Mouse (Mus musculus) adrenal gland, adult (tissue): ENCODE data around the gene Vwa1.
A peak's percentile ranks its signal among the peaks of the same experiment; 100 is the strongest.
"Not testable (repeated sequence)": the region's sequence is repeated elsewhere in the genome, so short reads cannot be mapped to it uniquely, and the experiment has no call there.

Experiments used
- DNase-seq, 2 experiments: peaks; one replicate each; pipeline ENCODE4 v3.0.0; 2022 to 2023; ENCODE audit warnings: low spot score in 1 of 2; ENCODE audit not compliant: inconsistent age in 2 of 2

Gene Vwa1

DNA sequence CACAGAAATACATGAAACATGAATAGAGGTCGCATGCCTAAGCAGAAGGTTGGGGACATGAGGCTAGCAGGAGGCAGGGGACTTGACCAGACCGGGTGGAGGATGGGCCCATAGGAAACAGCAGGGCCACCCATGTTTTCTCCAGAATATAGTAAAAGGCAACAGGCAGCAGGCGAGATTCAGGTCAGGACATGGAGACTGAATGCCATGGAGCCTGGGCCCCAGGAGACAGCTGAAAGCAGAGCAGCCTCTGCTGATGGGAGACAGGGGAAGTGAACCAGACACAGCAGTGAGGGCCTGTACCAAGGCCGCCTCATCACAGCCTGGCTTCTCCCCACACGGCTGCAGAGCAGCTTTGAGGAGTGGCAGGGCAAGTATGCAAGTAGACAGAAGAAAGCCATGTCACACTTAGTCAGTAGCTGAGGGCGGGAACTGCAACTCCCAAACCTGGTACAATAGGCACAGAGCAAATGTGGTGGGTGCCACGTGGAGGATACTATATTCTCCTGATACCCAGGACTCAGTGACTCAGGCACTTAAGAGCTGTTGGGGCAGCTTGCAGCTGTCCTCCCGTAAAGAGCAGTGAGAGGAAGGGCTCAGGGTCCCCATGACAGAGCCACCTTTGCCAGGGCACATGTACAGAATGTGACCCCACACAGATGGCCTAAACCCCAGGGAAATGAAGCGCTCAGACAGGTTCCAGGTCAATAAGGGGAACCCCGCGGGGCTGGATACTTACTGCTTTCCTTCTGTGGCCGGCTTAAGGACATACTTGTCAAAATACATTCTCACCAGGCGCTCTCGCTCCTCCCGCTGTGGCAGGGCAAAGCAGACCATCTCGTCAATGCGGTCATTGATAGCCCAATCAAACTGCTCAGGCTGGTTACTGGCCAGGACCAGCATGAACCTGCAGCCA is 27.7 kb downstream of the Vwa1 start:
- DNase-seq, result peak in 1 of 2 experiments; percentile 23

DNA sequence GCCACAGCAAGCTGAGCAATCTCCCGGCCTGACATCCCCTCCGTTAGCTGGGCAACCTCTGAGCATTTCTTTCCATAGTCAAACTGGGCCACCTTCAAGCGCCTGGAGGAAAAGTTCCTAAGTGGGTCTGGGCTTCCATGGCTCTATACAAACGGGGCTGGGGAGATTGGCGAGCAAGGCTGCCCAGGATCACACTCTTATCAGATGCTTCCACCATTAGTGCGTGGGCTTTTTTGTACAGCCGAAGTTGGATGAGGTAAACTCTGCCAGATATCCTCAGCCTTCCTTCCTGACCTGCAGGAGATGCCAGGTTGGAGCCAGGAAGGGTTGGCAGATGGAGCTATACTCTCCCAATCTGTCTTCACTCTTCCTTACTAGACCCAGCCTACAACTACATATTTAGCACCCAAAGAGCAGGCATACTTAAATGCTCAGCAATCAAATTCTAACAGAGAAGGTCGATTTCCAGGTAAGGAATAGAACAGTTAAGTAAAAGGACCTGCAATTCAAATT is 28.4 kb downstream of the Vwa1 start:
- DNase-seq, result no peak

DNA sequence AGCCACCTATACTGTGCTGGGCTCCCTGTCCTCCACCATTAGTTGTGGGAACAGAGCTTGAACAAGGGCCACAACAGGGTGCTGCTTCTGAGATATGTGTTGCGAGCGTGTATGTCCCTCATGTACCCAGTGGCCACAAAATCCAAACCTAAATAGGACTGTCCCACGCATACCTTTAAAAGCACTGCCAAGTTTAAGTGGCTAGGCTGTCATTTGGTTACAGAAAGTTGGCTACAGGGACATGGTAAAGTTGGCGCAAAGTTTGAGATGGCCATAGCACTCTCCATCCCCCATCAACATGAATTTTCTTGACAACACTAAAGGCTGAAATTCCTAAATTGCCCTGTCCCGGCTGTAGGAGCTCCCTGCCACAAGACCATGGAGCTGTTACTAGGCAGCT is 29.4 kb downstream of the Vwa1 start:
- DNase-seq, result no peak

DNA sequence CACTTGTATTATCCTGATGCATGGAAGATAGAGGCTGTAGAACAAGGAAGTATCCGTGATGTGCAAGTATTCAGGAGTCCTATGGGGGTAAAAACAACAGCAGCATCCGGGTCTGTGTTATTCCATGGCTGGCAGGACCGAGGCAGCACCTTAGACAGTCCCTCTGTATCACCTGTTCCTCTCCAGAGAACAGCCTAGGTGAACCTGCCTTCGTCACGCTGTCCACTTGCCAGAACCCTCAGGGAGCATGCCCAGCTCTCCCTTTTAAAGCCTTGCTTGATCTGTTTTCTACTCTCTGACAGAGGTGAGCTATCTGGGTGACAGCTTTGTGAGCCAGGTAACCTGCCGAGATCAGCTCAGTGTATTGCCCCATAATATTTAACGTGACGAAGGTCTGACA is 30.0 kb downstream of the Vwa1 start:
- DNase-seq, result no peak

DNA sequence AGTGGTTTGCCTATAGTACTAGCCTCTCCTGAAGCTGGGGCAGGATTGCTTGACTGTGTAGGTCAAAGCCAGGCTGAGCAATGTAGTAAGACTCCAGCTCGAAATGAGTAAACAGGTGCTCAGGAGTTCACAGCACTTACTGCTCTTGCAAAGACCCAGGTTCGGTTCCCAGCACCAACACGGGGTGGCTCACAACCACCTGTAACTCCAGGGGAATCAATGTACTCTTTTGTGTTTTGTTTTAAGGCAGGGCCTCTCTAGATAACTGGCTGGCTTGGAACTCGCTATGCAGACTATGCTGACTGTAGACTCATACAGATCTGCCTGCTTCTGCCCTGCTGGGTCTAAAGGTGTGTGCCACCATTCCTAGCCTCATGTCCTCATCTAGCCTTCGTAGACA is 31.8 kb downstream of the Vwa1 start:
- DNase-seq, result no peak

DNA sequence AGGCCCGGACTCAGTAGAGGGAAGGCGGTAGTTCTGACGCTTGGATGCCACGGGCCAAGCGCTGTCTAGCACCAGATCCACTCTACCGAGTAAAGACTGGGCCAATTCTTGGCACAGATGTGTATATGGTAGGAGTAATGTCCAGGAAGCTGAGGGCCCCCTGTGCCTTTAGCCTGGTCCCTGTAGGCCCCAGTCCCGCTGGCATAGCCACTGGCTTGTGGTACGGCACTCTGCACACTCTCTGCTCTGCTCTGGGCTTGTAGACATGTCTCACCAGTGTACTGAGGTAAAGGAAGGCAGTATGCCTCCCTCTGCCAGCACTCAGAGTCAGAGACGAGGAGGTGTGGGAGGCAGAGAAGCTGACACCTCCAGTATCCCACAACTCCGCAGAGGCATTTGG is 33.8 kb downstream of the Vwa1 start:
- not testable (repeated sequence) for DNase-seq

DNA sequence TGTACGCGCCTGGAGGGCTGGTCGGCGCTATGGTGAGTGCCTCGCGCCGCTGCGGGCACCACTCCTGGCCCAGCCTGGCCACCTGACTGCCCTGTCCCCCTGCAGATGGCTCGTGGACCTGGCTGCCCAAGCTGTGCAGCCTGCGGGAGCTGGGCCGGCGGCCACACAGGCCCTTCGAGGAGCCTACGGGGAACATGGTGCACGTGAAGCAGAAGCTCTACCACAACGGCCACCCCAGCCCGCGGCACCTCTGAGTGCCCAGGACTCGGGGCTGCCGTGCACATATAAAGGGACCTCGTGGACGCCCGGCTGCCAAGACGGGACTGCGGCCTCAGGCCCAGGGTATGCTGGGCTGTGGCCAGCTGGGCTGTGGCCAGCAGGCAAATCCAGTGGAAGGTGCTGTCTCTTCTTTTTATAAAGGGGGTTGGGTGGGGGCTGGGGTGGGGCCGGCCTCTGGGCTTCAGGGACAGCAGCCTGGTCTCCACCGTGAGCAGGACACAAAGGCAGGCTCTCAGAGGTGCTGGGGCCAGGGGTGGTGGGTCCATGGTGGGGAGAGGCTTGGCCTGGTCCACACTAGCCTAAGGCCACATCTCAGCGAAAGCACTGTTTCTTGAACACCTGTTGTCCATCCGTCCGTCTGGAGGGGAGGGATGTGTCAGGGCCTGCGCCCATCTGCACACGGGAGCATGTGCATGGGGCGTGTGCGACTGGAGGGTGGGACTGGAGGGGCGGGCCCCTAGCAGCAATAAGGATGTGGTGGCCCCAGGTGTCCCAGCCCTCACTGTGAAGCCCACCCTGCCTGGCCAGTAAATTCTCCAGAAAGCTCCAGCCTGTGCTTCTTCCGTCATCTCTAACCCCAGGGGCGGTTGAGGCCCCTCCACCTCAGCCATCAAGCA is 34.5 kb downstream of the Vwa1 start:
- DNase-seq, result no peak

DNA sequence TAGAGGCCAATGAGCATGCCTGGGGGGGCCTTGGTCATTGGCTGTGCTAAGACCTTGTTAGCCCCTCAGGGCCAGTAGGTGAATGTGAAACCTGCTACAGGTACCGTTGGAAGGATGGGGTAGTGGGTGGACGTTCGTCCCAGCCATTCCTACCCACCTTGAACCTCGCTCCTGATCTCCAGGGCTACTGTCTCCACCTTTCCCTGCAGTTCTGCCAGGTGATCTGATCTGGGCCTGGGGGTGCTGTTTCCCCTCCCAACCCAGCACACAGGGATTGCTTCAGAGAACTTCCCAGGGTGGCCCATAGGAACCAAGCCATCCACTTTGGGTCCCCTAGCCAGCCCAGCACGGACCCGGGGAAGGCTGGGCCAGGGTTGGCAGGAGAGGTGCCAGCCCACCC is 35.3 kb downstream of the Vwa1 start:
- peak in 1 of 2 experiments; percentile 26 for DNase-seq

DNA sequence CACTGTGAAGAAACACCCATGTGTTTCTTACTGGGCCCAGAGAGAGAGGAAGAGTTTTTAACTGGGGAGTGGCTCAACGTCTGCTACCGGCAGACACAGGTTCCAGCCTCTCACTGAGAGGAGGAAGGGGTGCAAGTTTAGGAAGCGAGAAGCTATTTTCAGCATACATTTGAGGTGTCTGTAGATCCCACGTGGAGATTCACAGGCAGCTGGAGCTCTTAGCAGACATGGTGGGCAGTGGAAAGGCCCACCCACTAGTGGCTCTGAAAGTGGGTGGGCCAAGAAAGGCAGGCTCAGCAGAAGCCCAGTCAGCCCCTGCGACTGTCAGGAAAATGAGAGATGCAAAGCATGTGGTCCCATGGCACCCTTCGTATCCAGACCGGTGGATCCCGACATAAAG is 36.2 kb downstream of the Vwa1 start:
- no peak for DNase-seq

DNA sequence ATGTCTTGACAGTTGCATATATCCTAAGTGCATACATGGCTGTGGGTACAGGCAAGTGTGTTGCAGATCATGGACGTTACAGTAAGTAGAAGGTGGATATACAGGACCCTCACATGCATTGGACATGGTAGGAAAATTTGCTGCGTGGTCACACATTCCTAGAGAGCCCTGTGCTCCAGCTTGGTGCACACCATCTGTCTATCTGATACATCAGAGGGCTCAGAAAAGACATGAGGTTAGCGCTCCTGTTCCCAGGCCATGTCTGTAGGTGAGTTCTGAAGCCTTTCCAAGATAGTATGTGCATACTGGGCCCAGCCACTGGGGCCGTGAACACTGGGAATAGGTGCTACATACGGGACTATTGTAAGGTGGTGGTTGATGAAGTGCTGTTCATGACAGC is 38.1 kb downstream of the Vwa1 start:
- DNase-seq, result no peak

DNA sequence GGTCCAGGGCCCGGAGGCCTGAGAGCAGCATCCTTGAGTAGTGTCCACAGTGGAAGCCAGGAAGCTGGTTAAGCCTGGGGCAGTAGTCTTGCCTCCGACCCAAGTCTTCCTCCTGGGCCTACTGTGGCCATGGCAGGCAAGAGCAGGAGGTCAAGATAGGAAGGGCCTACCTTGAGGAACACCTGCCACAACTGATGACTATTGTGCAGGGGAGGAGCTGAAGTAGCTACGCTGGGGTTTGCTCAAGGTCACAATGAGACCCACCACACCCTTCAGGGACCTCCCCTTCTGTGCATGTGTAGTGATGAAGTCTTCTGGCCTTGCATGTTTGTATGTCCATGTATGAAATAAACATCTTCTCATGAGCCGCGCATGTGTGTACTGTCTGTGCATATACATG is 38.7 kb downstream of the Vwa1 start:
- no peak for DNase-seq

DNA sequence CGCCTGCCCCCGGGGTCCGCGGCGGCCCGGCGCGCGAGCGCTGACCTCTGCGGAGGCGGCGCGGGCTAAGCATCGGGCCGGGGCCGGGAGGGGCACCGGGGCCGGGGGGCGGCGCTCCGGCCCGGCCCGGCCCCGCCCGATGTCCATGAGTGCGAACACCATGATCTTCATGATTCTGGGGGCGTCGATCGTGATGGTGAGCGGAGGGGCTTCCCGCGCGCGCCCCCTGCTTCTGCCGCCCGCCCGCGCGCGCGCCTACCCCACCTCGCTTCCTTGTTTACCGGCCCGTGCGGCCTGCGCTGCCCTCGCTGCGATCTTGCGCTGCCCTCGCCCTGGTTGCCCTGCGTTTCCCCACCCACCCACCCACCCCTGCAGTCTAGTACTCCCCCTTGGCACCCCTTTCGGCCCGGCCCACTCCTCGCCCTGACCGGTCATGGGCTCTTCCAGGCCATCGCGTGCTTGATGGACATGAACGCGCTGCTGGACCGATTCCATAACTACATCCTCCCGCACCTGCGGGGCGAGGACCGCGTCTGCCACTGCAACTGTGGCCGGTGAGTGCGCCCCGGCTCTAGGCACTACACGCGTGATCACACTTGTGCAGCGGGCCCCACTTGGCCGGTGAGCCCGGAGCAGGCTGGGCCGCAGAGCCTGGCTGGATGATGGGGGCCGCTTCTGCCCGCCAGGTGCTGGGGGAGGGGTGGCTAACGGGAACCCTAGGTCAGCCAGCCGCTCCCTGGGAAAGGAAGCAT is 39.4 kb downstream of the Vwa1 start:
- peak; percentile 53 to 73 for DNase-seq

DNA sequence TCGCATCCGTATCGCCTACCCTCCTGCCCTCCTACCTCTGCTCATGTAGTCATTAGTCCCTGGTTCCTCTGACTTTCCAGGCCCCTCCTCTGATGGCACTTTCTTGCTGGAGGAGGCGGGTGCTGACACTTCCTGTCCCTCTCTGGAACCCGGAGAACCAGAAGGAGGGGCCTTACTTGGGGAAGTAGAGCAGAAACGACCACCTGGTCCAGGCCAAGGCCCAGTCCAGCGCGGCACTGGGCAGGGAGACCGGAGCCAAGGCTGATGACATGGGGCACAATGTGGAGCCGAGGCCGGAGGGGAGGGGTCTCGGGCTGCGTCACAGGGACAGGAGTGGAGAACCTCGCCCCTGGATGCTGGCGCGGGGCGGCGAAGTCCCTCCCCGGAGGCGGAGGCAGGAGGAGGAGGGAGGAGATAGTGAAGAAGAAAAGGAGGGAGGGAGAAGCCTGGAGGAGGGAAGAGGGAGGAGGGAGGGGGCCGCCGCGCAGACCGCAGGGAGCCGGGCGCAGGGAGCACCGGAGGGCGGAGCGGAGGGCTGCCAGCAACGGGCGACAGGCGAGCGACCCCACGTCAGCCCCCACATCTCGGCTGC is 40.1 kb downstream of the Vwa1 start, which contains the start of gene Tmem240:
Gene Tmem240 (plus strand): TSS at position 451 of the 592 bp plus-strand sequence.
- DNase-seq, result peak; percentile 95 to 97

DNA sequence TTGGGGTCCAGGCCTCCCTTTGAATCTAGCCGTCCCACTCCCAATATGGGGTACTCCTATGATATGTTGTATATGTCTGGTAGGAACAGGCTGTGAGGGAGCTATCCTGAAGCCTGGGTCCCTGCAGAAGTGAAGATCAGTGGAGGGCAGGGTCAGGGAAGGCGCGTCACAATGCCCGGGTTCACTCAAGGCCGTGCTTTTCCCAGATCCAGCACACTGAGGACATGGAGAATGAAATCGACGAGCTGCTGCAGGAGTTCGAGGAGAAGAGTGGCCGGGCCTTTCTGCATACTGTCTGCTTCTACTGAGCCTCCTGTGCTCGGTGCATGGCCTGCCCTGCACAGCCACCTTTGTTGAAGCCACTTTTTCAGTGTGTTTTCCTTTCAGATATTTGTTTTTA is 41.2 kb downstream of the Vwa1 start:
- peak; percentile 52 to 64 for DNase-seq

DNA sequence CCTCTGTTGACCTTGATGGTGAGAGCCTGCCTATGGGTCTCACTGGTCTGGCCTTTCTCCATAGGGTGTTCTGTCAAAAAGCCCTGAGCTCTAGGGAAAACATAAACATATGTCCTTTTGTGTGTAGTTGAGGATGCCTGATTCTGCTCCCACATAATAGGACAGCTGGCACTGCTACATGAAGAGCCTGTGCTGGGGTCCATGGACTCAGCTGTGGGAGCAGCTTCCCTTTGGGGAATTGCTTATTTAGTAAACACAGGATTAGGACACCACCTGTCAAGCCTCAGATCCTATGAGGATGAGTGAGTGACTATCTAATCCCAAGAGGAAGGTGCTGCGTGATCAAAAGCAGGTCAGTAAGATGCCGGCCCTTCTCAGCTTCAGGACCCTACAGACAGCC is 46.5 kb downstream of the Vwa1 start:
- no peak for DNase-seq

DNA sequence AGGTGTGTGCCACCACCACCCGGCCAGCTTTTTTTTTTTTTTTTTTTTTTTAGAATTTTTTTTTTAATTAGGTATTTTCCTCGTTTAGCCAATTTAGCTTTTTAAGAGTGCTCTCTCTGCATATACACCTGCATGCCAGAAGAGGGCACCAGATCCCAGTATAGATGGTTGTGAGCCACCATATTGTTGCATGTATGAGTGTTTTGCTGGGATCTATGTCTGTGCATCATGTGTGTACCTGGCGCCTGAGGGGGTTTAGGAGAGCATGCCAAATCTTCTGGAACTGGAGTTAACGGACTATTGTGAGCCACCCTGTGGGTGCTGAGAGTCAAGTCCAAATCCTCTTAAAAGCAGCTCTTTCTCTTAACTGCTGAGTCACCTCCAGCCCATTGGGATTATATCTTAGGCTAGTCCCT is 52.8 kb downstream of the Vwa1 start:
- peak; percentile 41 to 80 for DNase-seq
